Mouse (Mus musculus) kidney, postnatal 14 days (tissue): Measurements from ENCODE around the gene Spata31d1b.

ENCODE experiments used
- DNase-seq: peaks from one replicate; pipeline ENCODE4 v3.0.0; 2022; ENCODE audit warnings: mixed read lengths

Spata31d1b gene

GRCm38 (mm10) chr13:59756906-59757305 lies 44.8 kb downstream of the Spata31d1b start:
- DNase-seq: peak; percentile 36

- no peak for DNase-seq
Observed at GRCm38 (mm10) chr13:59762791-59763190, 50.7 kb downstream of the Spata31d1b start.

- DNase-seq: peak; percentile 79
Observed at GRCm38 (mm10) chr13:59766786-59767515, 54.9 kb downstream of the Spata31d1b start.

GRCm38 (mm10) chr13:59768531-59768930 lies 56.4 kb downstream of the Spata31d1b start:
- DNase-seq: no peak
